In the genomic region with DNA sequence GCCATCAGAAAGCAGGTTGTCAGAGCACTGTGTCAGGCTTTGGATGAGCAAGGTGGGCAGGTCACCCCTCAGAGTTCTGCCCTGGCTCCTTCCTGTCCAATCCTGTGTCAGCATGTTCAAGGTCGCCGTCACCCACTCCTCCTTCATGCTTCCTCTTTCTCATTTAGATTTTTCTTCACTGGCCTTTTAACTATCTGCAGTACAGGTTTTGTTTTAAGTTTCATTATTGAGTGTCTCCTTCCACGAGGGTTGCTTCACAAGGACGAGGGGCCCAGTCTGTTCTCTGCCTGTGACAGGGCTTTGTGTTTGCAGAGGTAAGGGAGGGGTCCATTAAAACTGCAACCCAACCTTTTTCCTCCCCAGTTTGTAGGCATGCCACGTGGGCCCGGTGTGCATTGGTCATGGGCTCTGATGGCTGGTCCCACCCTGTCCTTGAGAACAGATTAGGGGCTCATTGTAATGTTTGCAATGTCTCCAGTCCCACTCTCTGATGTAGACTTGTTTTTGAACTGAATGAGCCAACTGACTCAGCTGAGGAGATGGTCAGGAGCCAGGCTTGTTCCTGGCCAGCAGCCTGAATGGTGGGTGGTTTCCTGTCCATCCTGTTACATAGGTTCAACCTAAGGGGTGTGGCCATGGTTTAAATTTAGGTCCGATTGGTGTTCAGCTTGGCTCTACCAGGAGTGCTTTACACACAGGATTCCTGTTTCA, we compare ENCODE assay signal across 10 mouse cellular contexts.
DNase-seq lines count a peak whose midpoint lies in the region; ATAC-seq and TF ChIP-seq lines count a peak whose summit lies in the region.
"Had no signal": no experiment of that assay in that cellular context is flagged by ENCODE, and none has a peak within 500 bp of the region (broad histone marks: within the 10 kb centered on the region; RNA-seq: fewer than 3 reads in every experiment).

No protein-coding gene starts in this region.

- ATAC-seq in heart, embryonic 11.5 days (replicated peaks; ENCODE audit: insufficient number of reproducible peaks, low FRiP score, low TSS enrichment): no peak
- no peak; the same call in 1 of the 2 replicates for ATAC-seq in forebrain, embryonic 14.5 days
- peak; percentile 71 for ATAC-seq in lung, postnatal 0 days
- no peak for ATAC-seq in midbrain, embryonic 16.5 days

- no peaks in the 10 kb centered on the region for H3K36me3 ChIP-seq in heart, embryonic 11.5 days (ENCODE audit: control insufficient read depth, insufficient read depth, low read length)
- no peaks in the 10 kb centered on the region for H3K36me3 ChIP-seq in forebrain, embryonic 14.5 days (ENCODE audit: control insufficient read depth, insufficient read depth, low read length)
- no peaks in the 10 kb centered on the region for H3K36me3 ChIP-seq in lung, postnatal 0 days (ENCODE audit: insufficient read depth, low read length)
- no peaks in the 10 kb centered on the region for H3K36me3 ChIP-seq in midbrain, embryonic 16.5 days (ENCODE audit: control insufficient read depth, insufficient read depth, low read length)
- H3K36me3 ChIP-seq: embryonic facial prominence, embryonic 13.5 days; neural tube, embryonic 12.5 days had no signal

- TF ChIP-seq EP300 in lung, postnatal 0 days (IDR thresholded peaks at IDR 0.05): no peak

- WGBS in heart, embryonic 11.5 days (ENCODE audit: insufficient replicate concordance): 74% methylated on average over 7 of the region's 7 CpGs
- 81% methylated on average over 7 of the region's 7 CpGs for WGBS in forebrain, embryonic 14.5 days
- WGBS in lung, postnatal 0 days: 47% methylated on average over 7 of the region's 7 CpGs
- WGBS in midbrain, embryonic 16.5 days: 91% methylated on average over 7 of the region's 7 CpGs

- TF ChIP-seq CTCF in lung, postnatal 0 days (IDR thresholded peaks at IDR 0.05): no peak

- no peak overlapping the region for H3K9ac ChIP-seq in heart, embryonic 11.5 days (ENCODE audit: low read depth, low read length)
- no peak overlapping the region for H3K9ac ChIP-seq in forebrain, embryonic 14.5 days (ENCODE audit: low read length)
- H3K9ac ChIP-seq in lung, postnatal 0 days (replicated peaks; ENCODE audit: low read depth): no peak overlapping the region
- no peak overlapping the region for H3K9ac ChIP-seq in midbrain, embryonic 16.5 days (ENCODE audit: low read depth, low read length)
- H3K9ac ChIP-seq: embryonic facial prominence, embryonic 13.5 days; neural tube, embryonic 12.5 days had no signal

- no peaks in the 10 kb centered on the region for H3K27me3 ChIP-seq in heart, embryonic 11.5 days (ENCODE audit: control insufficient read depth, insufficient read depth, low read length)
- no peaks in the 10 kb centered on the region for H3K27me3 ChIP-seq in forebrain, embryonic 14.5 days (replicated peaks; ENCODE audit: control insufficient read depth, insufficient read depth, low read length)
- H3K27me3 ChIP-seq in lung, postnatal 0 days (replicated peaks; ENCODE audit: insufficient read depth, low read length): no peaks in the 10 kb centered on the region
- no peaks in the 10 kb centered on the region for H3K27me3 ChIP-seq in midbrain, embryonic 16.5 days (ENCODE audit: control insufficient read depth, insufficient read depth, low read depth, low read length)
- H3K27me3 ChIP-seq: embryonic facial prominence, embryonic 13.5 days; neural tube, embryonic 12.5 days had no signal

- H3K27ac ChIP-seq in heart, embryonic 11.5 days (ENCODE audit: low read depth, low read length): no peak overlapping the region
- H3K27ac ChIP-seq in forebrain, embryonic 14.5 days (ENCODE audit: low read depth, low read length): peak overlapping the region; percentile 44; the same call in 1 of the 2 replicates
- peak overlapping the region; percentile 43; the same call in 1 of the 2 replicates for H3K27ac ChIP-seq in lung, postnatal 0 days (ENCODE audit: low read length)
- no peak overlapping the region for H3K27ac ChIP-seq in midbrain, embryonic 16.5 days (ENCODE audit: low read length)
- H3K27ac ChIP-seq: embryonic facial prominence, embryonic 13.5 days; neural tube, embryonic 12.5 days had no signal

- no peaks in the 10 kb centered on the region for H3K9me3 ChIP-seq in heart, embryonic 11.5 days (replicated peaks; ENCODE audit: control insufficient read depth, low read length)
- H3K9me3 ChIP-seq in forebrain, embryonic 14.5 days (replicated peaks; ENCODE audit: control insufficient read depth, low read length): no peaks in the 10 kb centered on the region
- H3K9me3 ChIP-seq in lung, postnatal 0 days (ENCODE audit: low read length): no peaks in the 10 kb centered on the region
- no peaks in the 10 kb centered on the region for H3K9me3 ChIP-seq in midbrain, embryonic 16.5 days (replicated peaks; ENCODE audit: control insufficient read depth, low read length, poor library complexity, severe bottlenecking)
- H3K9me3 ChIP-seq: embryonic facial prominence, embryonic 13.5 days; neural tube, embryonic 12.5 days had no signal

- DNase-seq in heart, adult 18-20 months: peak; percentile 60 to 75
- DNase-seq in ZHBTc4 (ENCODE audit: low read depth, low spot score): peak; percentile 90
- no peak for DNase-seq in forebrain, embryonic 14.5 days (ENCODE audit: low spot score)
- DNase-seq in lung, postnatal 0 days (ENCODE audit: low spot score): peak; percentile 58
- DNase-seq in B cell, adult 2 months: no peak
- DNase-seq in c-Kit-positive CD71-positive TER-119-positive erythroid progenitor cells, embryonic 14.5 days (ENCODE audit: low spot score): no peak

- no peak overlapping the region for H3K4me3 ChIP-seq in heart, embryonic 11.5 days (ENCODE audit: low read depth, low read length)
- no peak overlapping the region for H3K4me3 ChIP-seq in forebrain, embryonic 14.5 days (ENCODE audit: low read depth, low read length)
- no peak overlapping the region for H3K4me3 ChIP-seq in lung, postnatal 0 days (ENCODE audit: low read depth, low read length)
- no peak overlapping the region for H3K4me3 ChIP-seq in midbrain, embryonic 16.5 days (ENCODE audit: low read depth, low read length)
- H3K4me3 ChIP-seq: embryonic facial prominence, embryonic 13.5 days; neural tube, embryonic 12.5 days had no signal

- H3K4me1 ChIP-seq in heart, embryonic 11.5 days (ENCODE audit: control insufficient read depth, insufficient read depth, low read length): peaks cover 16% of the 10 kb centered on the region
- peaks cover 12% of the 10 kb centered on the region for H3K4me1 ChIP-seq in forebrain, embryonic 14.5 days (ENCODE audit: control insufficient read depth, insufficient read depth, low read length)
- H3K4me1 ChIP-seq in lung, postnatal 0 days (ENCODE audit: insufficient read depth, low read depth, low read length): peaks cover 5% of the 10 kb centered on the region; the same call in 1 of the 2 replicates
- peaks cover 7% of the 10 kb centered on the region; the same call in 1 of the 2 replicates for H3K4me1 ChIP-seq in midbrain, embryonic 16.5 days (ENCODE audit: control insufficient read depth, insufficient read depth, low read length)

- H3K4me2 ChIP-seq in heart, embryonic 11.5 days: no peak overlapping the region
- H3K4me2 ChIP-seq in forebrain, embryonic 14.5 days (ENCODE audit: low read length): no peak overlapping the region
- H3K4me2 ChIP-seq in lung, postnatal 0 days (replicated peaks; ENCODE audit: low read depth, low read length): no peak overlapping the region
- H3K4me2 ChIP-seq in midbrain, embryonic 16.5 days (ENCODE audit: low read length): no peak overlapping the region
- H3K4me2 ChIP-seq: embryonic facial prominence, embryonic 13.5 days; neural tube, embryonic 12.5 days had no signal

Comparison
In these comparisons a context has a peak if more than half of its experiments do, and no peak if none do; other contexts are left out.
1. DNase-seq: peak in heart, adult 18-20 months (2 of 2), ZHBTc4 (single experiment) and lung, postnatal 0 days (single experiment); none in forebrain, embryonic 14.5 days (single experiment), B cell, adult 2 months (0 of 2) and c-Kit-positive CD71-positive TER-119-positive erythroid progenitor cells, embryonic 14.5 days (single experiment).
2. H3K27ac ChIP-seq: peak in forebrain, embryonic 14.5 days (single experiment) and lung, postnatal 0 days (single experiment); none in heart, embryonic 11.5 days (single experiment) and midbrain, embryonic 16.5 days (single experiment).